Mouse (Mus musculus) liver, embryonic 16.5 days (tissue): Measurements from ENCODE around the gene Actn4. TPM values are rescaled to one million over a fixed set of nuclear protein-coding genes. Genes with fewer than 3 reads are reported as not detected.

Source experiments
- ATAC-seq: fragments of 200-750 bp; cut with Nextera tagmentation; 2 replicates; pipeline ENCODE4 v1.8.0; 2017; ENCODE audit warnings: low read depth, mild to moderate bottlenecking, moderate number of reproducible peaks, moderate library complexity
- H3K27ac ChIP-seq: fragments of 300-500 bp; sonication (generic); 2 replicates; pipeline ENCODE4 v1.5.1; 2014; ENCODE audit warnings: mild to moderate bottlenecking, low read length
- H3K27me3 ChIP-seq: fragments of 300-500 bp; sonication (generic); 2 replicates; pipeline ENCODE4 v1.6.1; 2014; ENCODE audit warnings: low read depth, low read length, mixed read lengths; ENCODE audit not compliant: control insufficient read depth, insufficient read depth
- H3K36me3 ChIP-seq: fragments of 300-500 bp; sonication (generic); 2 replicates; pipeline ENCODE4 v1.6.1; 2014; ENCODE audit warnings: mild to moderate bottlenecking; ENCODE audit not compliant: control insufficient read depth, insufficient read depth
- H3K4me1 ChIP-seq: fragments of 300-500 bp; sonication (generic); 2 replicates; pipeline ENCODE4 v1.6.1; 2014; ENCODE audit warnings: low read depth, low read length, mixed read lengths; ENCODE audit not compliant: control insufficient read depth
- H3K4me2 ChIP-seq: fragments of 300-500 bp; sonication (generic); 2 replicates; pipeline ENCODE4 v1.6.1; 2014; ENCODE audit warnings: low read depth, low read length, mixed read lengths
- H3K4me3 ChIP-seq: fragments of 300-500 bp; sonication (generic); 2 replicates; pipeline ENCODE4 v1.5.1; 2014; ENCODE audit warnings: low read depth, mild to moderate bottlenecking, low read length
- H3K9ac ChIP-seq: fragments of 300-500 bp; sonication (generic); 2 replicates; pipeline ENCODE4 v1.6.1; 2014; ENCODE audit warnings: low read depth, low read length
- H3K9me3 ChIP-seq: fragments of 300-500 bp; sonication (generic); replicated peaks from 2 replicates; pipeline ENCODE4 v1.6.1; 2016; ENCODE audit warnings: low read length; ENCODE audit not compliant: control insufficient read depth
- WGBS: fragments of 180-500 bp; shearing (Covaris S2); extraction: QIAGEN DNeasy Blood & Tissue Kit; methylation state at CpG from one replicate; pipeline ENCODE4 v1.1.7; 2014; ENCODE audit not compliant: insufficient replicate concordance; 5-methylcytosine and 5-hydroxymethylcytosine counted together
- polyA plus RNA-seq: library from polyadenylated mRNA; unstranded; fragments of >200 nt; fragmentation: Nextera tagmentation; extraction: Ambion mirVana; gene quantifications from 2 replicates; pipeline ENCODE4 v1.2.1, GENCODE M21; 2015

The Actn4 gene
- polyA plus RNA-seq, 1 experiment from 2014 or later: 137 TPM

DNA sequence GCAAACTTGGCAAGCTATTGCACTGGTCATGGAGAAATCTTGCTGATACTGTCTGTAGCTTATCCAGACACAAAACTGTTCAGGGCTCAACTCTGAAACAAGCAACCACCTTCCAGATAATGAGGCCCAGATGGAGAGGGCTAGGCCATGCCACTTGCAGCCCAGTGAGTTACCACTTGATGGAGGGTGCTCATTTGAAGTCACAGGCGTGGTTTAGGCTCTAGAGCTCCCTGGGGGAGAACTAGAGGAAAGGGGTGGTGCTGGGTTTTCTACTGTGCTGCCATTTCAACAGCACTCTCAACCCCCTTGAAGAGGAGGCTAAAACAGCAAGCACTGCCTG is 15.9 kb downstream of the Actn4 start:
- Histone ChIP-seq H3K36me3 (no peaks in the 10 kb centered on the region; the same call in 1 of the 2 replicates), H3K9ac (no peak overlapping the region), H3K4me3 (no peak overlapping the region), H3K27me3 (no peaks in the 10 kb centered on the region), H3K9me3 (no peaks in the 10 kb centered on the region), H3K4me2 (no peak overlapping the region), H3K27ac (peak overlapping the region; percentile 57), H3K4me1 (peaks cover 50% of the 10 kb centered on the region)
- WGBS: 23% methylated on average over 1 of the region's 1 CpGs
- ATAC-seq: 0 out of 2 replicates have a peak, but pooled peaks have one; percentile 22

DNA sequence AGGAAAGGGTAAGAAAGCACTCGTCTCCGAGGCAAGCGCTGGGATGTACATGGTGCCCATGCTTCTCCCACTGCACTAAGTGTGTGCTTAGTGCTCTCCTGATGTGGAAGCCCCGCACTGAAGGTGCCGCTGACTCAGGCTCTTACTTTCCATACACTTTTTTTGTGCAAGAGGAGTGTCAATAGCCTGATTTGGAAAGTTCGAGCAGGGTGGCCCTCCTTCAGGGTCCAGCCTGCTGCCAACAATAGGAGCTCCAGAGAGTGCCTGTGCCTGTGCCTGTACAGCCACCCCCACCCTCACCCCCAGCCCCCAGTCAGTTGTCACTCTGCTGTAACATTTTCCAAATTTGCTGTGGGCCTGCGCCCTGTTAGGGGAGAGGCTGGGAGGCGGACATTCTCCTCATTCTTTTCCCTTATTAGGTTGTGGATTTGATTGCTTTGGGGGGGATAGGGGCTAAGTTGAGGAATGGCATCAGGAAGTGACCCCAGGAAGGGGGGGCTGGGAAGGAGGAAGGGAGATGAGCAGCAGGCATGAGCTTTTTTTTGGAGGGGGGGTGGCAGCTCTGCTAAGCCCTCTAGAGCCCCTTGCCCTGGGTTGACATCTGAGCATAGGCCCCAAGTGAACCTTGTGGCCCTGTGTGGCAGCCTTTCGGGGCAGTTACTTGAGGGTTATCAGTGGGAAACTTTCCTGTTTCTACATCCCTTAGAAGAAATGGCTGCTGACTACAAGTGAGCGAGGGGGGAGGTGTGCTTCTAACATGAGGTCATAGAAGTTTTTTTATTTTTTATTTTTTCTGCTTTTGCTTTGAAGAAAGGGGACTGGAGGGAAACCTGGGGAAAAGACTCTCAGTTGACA is 16.5 kb downstream of the Actn4 start:
- peak overlapping the region; percentile 57 for H3K27ac ChIP-seq
- ATAC-seq: peak; percentile 10; the same call in 1 of the 2 replicates
- H3K4me2 ChIP-seq: no peak overlapping the region
- H3K36me3 ChIP-seq: no peaks in the 10 kb centered on the region; the same call in 1 of the 2 replicates
- no peak overlapping the region for H3K9ac ChIP-seq
- 57% methylated on average over 10 of the region's 10 CpGs for WGBS
- no peaks in the 10 kb centered on the region for H3K27me3 ChIP-seq
- no peaks in the 10 kb centered on the region for H3K9me3 ChIP-seq
- H3K4me3 ChIP-seq: no peak overlapping the region
- peaks cover 48% of the 10 kb centered on the region for H3K4me1 ChIP-seq

DNA sequence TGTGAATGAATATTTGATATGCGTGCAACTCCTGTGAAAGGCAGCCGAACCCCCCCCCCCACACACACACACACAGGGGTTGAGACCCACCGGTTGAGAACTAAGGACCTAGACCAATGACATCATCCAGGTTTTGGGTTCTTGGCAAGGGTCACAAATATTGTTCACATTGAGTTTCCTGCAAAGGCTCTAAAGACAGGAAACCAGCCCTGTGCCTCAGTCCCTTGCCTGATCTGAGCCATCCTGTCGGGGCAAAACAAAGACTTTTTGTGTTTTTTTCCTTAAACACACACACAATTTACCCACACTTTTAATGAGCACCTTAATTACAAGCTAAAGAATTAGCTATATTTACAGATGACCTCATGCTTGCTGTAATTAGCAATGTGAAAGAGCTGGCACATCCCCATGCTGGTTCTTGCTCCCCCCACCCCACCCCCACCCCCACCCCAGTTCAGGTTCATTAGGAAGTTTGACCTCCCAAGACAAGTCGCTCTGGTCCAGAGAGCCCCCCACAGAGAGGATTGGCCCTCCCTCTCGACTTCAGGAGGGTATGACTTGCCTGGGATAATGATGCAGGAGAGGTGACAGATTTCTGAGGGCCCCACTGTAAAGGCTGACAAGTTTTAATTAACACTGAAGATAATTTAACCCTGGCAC is 17.3 kb downstream of the Actn4 start:
- peaks cover 56% of the 10 kb centered on the region for H3K4me1 ChIP-seq
- H3K9me3 ChIP-seq: no peaks in the 10 kb centered on the region
- H3K36me3 ChIP-seq: no peaks in the 10 kb centered on the region; the same call in 1 of the 2 replicates
- no peak overlapping the region for H3K4me2 ChIP-seq
- H3K4me3 ChIP-seq: no peak overlapping the region
- no peak for ATAC-seq
- H3K27me3 ChIP-seq: no peaks in the 10 kb centered on the region
- 50% methylated on average over 6 of the region's 6 CpGs for WGBS
- H3K27ac ChIP-seq: peak overlapping the region; percentile 57
- no peak overlapping the region for H3K9ac ChIP-seq

DNA sequence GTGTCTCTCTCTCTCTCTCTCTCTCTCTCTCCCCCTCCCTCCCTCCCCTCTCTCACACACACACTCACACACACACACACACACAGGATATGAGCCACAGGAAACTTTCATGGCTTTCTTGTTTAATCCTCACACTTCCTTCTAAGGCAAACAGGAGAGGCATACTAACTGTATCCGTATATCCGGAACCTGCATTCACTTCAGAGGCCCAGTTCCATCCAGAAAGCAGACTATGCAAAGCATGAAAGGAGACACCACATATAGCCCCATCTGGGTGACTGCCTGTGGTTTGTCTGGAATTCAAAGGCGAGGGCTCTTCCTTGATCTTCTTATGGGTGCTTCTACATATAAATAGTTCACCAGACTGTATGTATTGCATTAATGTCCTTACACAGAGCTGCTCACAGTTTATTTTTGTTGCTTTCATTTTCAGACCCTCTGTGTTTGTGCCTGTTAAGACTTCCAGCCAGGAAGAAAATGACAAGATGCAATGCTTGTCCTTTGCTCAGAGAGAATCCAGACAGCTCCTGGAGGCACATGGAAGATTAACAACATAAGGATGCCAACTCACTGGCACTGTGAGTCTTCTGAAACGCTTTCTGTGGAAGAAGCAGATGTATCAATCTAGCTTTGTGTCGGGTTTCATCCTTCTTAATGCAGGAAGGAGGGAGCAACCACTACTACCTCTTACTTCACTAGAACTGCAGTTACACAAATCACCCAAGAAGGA is 18.5 kb downstream of the Actn4 start:
- Histone ChIP-seq H3K9ac (no peak overlapping the region), H3K4me1 (peaks cover 61% of the 10 kb centered on the region), H3K27ac (no peak overlapping the region; the same call in 1 of the 2 replicates), H3K4me2 (no peak overlapping the region), H3K4me3 (no peak overlapping the region), H3K36me3 (no peaks in the 10 kb centered on the region; the same call in 1 of the 2 replicates), H3K27me3 (no peaks in the 10 kb centered on the region), H3K9me3 (no peaks in the 10 kb centered on the region)
- 57% methylated on average over 5 of the region's 5 CpGs for WGBS
- ATAC-seq: no peak

DNA sequence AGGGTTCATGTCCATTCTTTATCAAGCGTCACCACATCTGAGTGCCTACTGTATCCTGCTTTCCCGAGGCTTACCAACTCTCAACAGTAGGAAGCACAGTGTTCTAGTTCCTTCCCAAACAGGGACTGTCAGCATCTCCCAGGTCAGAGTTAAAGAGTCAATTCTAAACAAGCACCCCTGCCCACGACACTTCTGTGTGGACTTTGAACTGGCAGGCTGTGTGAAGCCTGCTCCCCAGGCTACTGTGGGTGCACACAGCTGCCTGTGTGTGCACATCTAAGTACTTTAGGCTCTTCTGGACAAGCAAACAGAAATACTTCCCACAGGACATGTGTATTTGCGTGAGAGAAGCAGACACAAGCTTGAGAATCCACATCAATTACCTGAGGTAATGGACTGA is 20.6 kb downstream of the Actn4 start:
- H3K9ac ChIP-seq: no peak overlapping the region
- peaks cover 51% of the 10 kb centered on the region for H3K4me1 ChIP-seq
- no peak overlapping the region for H3K4me2 ChIP-seq
- H3K27ac ChIP-seq: peak overlapping the region; percentile 3
- H3K36me3 ChIP-seq: no peaks in the 10 kb centered on the region
- no peaks in the 10 kb centered on the region for H3K9me3 ChIP-seq
- H3K4me3 ChIP-seq: no peak overlapping the region
- 59% methylated on average over 4 of the region's 4 CpGs for whole genome bisulfite sequencing
- H3K27me3 ChIP-seq: no peaks in the 10 kb centered on the region
- ATAC-seq: peak; percentile 61

DNA sequence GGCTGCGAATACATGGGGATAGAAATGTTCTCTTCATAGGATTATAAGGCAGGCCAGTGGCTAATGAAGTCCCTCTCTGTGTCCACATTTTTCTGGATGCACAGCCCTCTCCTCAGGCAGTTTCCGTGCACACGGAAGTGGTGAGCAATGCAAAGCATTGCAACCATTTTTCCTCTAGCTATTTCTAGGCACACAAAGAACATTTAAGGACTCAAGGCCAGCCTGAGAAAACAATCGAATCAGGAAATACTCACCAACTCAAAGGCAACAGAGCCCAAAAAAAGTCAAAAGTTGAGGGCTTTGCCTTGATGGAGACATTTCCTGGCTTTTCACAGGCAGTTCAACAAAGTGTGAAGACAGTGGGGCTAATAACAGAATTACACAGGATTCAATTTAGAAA is 21.0 kb downstream of the Actn4 start:
- no peak overlapping the region for H3K4me3 ChIP-seq
- WGBS: 72% methylated on average over 4 of the region's 4 CpGs
- H3K4me2 ChIP-seq: no peak overlapping the region
- no peaks in the 10 kb centered on the region for H3K36me3 ChIP-seq
- H3K4me1 ChIP-seq: peaks cover 47% of the 10 kb centered on the region
- H3K9me3 ChIP-seq: no peaks in the 10 kb centered on the region
- no peak overlapping the region for H3K9ac ChIP-seq
- H3K27ac ChIP-seq: peak overlapping the region; percentile 3
- H3K27me3 ChIP-seq: no peaks in the 10 kb centered on the region
- no peak for ATAC-seq

DNA sequence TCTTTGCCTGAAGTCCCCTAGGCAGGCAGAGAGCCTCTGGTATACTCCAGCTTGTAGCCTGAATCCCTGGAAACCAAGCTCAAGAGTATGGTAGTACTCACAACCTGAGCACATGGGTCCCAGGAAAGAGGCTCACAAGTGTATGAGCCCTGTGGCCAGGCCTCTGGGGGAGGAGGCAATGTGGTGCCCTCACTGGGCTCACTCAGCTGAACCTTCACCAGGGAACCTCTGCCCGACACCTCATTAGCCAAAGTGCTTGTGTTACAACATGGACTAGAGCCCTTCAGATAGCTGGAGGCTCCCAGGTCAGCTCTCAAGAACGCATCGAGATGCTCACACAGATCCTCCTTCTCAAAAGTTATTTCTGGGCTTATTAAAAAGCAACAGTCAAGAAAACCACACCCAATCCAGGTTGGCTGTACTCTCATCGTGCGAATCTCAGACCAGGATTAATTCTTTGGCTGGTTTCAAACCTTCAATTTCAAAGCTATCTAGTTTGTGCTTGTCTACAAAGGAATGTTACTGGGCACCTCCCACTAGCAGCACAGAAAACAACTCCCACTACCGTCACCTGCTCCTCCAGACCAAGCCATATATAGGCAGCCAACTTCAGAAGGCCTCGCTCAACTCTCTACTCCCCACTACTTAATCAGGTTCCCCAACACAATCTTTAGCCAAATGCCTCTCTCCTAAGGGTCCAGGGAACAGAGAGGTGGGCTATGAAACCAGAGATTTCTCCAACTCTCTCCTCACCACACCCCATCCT is 22.5 kb downstream of the Actn4 start:
- WGBS: 78% methylated on average over 7 of the region's 7 CpGs
- Histone ChIP-seq H3K4me2 (no peak overlapping the region), H3K9me3 (no peaks in the 10 kb centered on the region), H3K36me3 (no peaks in the 10 kb centered on the region), H3K4me1 (peaks cover 41% of the 10 kb centered on the region), H3K9ac (no peak overlapping the region), H3K27me3 (no peaks in the 10 kb centered on the region), H3K4me3 (no peak overlapping the region), H3K27ac (no peak overlapping the region)
- no peak for ATAC-seq

DNA sequence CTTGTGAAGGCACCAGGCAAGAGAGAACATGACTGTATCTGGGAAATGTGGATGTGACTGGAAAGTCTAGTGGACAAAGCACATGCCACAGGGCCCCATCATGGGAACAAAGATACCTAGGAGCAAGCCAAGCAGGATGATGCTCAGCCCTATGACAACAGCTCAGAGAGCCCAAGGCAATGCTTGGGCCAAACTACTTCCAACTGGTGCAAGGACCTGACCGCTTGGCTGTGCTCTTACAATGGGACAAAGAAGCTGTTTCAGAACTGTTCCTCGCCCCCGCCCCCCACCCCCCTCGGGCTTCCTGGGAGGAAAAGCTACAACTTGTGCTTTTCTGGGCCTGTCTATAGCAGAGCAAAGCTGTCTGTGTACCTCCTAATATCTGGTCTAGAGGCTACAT is 23.5 kb downstream of the Actn4 start:
- Histone ChIP-seq H3K36me3 (no peaks in the 10 kb centered on the region), H3K27ac (no peak overlapping the region), H3K9me3 (no peaks in the 10 kb centered on the region), H3K4me2 (no peak overlapping the region), H3K4me1 (peaks cover 41% of the 10 kb centered on the region), H3K4me3 (no peak overlapping the region), H3K27me3 (no peaks in the 10 kb centered on the region), H3K9ac (no peak overlapping the region)
- ATAC-seq: no peak
- 52% methylated on average over 4 of the region's 4 CpGs for WGBS
